Mouse (Mus musculus) lung, adult 2 months (tissue): ENCODE measurements at regions not wholly inside any gene's neighbourhood (a gene's known extent, or its start where the extent isn't known, plus 50 kb on each side); places are given as distances from the start of the nearest gene placed in this dataset.

ENCODE experiments used
- CTCF ChIP-seq: fragments of 200-500 bp; IDR thresholded peaks from 2 replicates; pipeline ENCODE4 v1.5.1; 2011; ENCODE audit warnings: mild to moderate bottlenecking, low read length, control low read depth; ENCODE audit not compliant: insufficient read depth
- POLR2A ChIP-seq: fragments of 200-500 bp; IDR thresholded peaks from 2 replicates; pipeline ENCODE4 v1.6.1; 2011; ENCODE audit warnings: low read depth, mild to moderate bottlenecking, control low read depth, low read length, borderline replicate concordance; ENCODE audit errors: extremely low read depth

DNA sequence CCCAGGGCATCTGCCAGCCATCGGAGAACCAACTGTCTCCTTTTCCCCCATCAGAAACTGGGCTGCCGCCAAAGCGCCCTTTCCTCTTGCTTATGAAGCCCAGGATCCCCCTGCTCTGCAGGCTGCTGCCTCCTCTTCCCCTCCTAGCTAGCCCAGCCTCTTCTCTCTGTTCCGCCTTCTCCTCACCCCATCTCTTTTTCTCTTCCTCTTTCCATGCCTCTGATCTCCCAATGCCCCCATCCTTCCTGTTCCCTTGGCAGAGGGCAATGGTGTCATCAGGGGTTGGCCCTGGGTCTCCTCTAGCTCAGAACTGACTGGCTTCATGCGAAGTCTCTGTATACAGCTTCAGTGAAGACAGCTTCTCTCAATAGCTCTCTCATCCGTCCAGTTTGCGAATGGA is 87.4 kb upstream of the Rbpj start:
- TF ChIP-seq CTCF (no peak), POLR2A (no peak)
